Mouse (Mus musculus) cerebellum, adult 18-20 months (tissue): Measurements from ENCODE around the gene Sesn3.
"Not testable (repeated sequence)": the region's sequence is repeated elsewhere in the genome, so short reads cannot be mapped to it uniquely, and the experiment has no call there.

Experiments
- DNase-seq, 2 experiments: peaks; one replicate each; pipeline ENCODE4 v3.0.0; 2021

Sesn3 gene

DNA sequence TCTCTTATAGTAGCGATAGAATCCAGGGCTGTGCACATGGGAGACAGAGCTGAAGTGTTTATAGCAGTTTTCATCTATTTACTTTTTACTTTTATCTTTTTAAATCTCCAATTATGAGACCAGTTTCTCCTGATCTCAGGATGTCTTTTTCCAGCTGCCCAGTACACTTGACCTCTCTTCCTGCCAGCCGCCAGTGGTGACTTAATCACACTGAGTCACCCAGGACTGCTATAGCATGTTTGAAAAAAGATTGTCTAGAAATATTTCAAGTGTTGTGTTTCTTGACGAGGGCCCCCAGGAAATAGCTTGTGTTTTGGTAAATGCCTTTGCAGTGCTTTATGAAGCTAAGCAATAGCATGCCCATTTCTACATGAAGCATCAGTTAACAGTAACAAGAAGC is 10.2 kb downstream of the Sesn3 start:
- DNase-seq, result no peak

DNA sequence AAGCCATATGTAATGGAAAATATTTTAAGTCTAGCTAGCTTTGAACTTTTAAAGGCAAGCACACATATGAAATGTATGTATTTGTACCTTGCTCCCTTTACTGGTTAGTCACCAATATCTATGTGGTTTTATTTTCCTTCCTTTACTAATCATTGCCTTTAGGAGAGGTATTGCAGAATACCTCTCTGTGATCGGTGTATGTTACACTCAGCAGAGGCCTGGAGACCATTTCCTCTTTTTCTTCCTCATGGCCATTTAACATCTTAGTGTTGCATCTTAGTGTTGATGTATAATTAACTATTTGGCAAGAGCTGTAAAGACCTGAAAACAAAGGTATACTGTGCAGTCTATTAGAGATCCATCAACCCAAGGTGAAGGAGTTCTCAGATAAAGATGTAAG is 12.4 kb downstream of the Sesn3 start:
- no peak for DNase-seq

DNA sequence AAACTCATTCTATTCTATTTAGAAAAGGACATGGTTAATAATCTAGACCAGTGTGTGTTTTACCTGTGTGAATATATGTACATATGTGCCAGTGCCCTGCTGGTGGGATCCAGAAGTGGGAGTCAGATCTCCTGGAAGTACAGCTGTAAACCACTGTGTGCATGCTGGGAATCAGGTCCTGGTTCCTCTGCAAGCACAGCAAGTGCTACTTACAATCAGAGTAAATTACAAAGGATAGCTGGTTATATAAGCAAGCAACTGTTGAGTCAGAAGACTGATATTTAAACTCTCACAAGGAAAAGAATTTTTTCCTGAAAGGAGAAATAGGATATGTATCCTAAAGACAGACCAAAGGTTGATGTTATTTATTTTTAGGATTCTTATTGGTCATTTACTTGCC is 13.6 kb downstream of the Sesn3 start:
- no peak for DNase-seq

DNA sequence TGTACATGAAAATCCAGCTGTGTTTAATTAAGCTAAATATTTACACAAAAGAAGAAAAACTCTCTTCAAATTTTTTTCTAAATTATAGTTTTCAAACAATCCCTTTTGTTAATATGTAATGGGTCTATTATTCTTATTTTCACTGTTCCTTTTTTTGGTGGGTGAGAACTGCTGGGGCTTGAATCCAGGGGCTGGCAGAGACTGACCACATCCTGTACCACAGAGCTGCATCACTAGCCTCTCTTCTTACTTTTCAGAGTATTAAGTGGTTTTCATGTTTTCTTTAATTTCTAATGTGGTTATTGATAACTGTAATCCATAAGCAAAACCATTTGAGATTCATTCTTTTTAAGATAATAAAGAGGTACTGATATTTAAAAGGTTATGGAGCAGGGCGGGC is 19.0 kb downstream of the Sesn3 start:
- DNase-seq, result no peak

DNA sequence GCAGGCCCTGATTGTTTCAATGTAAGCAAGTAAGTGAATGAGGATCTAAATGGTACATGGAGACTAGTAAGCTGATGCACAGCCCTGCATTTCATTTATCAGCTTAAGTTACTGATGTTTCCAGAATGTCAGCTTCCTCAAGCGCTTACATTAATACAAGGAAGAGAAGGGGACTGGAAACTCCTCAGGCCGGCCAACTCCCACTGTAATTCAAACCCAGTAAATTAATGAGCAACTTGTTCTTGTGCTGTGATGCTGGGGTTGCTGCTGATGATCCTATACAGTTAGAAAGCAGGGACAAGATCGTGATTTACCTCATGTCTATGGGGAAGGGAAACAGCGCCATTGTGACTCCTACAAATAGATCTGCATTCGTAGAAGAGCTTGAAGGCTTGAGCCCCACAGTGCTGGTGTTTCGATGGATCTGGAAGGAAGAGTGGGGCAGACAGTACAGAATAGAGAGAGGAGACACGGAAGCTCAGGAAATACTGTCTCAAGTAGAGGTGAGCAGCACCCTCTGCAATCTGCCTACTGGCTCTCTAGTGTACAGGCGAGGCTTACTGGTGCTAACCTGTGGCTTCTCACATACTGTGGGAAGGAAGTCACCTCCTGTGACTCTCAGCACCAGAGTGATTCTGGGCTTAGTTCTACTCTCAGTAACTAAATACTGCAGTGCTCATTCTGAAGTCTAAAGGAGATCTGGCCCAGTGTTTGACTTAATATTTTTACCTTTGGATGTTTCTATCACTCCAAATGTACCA is 21.0 kb downstream of the Sesn3 start:
- DNase-seq, result no peak

DNA sequence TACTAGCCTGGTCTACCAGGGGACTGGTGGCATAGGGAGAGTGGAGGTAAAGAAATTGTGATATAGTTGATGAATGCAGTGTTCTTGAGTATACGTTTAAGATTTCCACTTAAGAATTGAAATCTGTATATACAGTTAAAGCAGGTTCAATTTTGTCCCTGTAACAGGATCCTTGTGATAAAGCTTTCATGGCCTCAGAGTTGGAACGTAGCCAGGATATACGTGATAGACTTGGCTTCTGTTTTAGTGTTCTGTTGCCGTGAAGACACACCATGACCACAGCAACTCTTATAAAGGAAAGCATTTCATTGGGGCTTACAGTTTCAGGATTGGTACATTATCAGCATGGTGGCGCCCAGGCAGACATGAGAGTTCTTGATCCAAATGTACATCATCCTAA is 22.3 kb downstream of the Sesn3 start:
- no peak for DNase-seq

DNA sequence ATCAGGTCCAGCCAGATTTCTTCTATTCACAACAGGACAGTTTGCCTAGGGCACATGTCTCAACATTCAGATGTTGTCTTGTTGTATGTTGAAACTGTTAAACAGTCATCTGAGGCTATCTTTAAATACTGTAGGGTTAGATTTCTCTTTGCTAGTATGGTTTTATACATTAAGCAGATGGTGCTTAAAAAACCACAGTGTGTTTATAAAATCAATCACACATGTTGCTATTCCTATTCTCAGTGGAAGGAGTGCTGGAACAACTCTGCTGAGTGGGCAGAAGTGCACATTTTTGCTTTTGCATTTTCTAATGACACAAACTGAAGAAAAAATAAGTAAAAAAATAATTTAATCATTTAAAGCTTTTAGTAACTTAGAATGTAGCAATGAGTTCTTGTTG is 25.0 kb downstream of the Sesn3 start:
- DNase-seq, result no peak

DNA sequence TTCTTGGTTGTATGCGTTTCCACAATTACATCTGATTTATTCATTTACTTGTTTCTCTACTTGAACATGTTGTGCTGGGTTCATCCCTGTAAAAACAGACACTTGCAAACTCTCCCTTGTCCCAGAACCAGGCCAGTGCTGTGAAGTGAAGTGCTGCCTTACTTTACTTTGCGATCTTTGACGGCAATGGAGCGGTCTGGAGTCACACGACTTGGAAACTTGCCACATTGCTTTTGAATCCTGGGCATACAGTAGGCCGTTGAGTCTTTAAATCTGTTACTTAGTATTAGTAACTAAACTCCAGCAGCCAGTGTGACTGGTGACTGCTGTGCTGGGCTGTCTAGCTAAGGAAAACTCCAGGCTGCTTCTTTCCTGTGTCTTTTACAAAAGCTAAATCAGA is 25.9 kb downstream of the Sesn3 start:
- no peak for DNase-seq

DNA sequence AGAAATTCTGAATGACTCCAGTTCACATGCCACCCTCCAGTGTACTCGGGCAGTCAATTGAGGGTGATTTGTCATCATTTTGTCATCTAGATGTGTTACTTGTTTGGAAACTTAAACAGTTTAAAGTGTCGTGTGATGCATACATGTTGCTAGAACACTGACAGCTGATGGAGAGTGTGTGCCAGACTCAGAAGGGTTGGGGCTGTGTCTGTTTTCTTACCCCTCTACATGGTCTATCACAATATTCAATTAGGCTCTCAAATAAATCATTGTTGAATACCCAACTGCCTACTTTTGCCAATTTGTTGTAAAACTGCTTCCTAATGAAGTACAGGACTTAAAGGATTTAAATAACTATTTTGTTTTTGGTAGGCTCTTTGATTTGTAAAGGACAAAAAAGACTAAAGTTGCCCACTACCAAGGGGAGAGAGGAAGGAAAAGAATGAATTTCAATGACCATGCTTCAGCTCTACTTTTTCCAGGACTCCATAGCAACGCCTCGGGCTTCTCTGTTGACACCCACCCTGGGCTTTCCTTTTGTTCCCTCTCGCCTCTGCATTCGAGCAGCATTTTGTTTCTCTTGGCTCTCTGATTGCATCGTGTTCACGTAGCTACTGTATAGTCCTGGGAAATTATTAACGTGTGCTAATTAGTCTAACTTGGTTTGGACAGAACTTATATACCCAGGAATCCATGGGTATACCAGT is 29.5 kb downstream of the Sesn3 start:
- DNase-seq, result no peak

DNA sequence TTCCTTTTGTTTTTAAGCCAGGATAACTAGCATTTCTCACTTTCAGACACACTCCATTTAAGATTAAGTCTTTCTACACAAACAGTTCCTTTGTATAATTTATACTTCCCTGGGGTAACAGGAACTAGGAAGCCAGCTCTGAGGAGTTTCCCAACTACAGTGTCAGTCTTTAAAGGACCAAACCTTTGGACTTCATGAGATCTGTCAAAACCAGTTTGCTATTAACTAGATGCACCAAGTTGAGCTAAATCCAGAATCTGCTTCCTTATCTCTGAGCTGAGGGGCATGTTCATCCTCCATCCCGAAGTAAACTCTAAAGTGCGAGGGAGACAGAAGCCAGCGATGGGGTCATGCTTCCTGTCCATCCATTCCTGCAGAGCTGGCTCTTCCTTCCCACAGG is 32.5 kb downstream of the Sesn3 start:
- no peak for DNase-seq

DNA sequence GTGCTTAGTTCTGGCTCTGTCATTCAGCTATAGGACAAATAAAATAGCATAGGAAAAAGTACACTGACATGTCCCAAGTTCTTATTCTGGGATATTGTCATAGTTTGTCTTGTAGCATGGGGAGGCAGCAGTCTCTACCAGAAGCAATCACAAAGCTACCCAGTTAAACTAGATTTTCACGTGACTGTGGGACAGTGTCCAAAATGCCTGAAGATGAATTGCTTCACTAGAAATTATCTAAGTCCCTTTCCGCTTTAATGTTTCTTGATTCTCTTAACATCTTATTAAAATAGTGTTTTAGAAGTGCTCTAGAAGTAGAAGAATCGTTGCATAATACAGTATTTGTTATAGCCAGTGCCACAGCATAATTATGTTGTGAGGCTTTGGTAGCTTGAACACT is 39.1 kb downstream of the Sesn3 start:
- DNase-seq, result no peak

DNA sequence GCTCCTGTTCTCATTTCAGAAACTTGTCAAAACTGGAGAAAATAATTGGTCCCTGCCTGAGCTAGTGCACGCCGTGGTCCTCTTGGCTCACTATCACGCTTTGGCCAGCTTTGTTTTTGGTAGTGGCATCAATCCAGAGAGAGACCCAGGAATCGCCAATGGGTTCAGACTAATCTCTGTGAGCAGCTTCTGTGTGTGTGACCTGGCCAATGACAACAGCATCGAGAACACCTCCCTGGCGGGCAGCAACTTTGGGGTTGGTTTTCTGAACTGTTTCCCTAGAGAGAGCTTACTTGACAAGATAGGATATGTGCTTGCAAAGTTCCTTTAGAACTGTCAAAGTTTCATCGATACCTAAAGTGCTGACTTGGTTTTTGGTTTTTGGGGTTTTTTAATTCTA is 39.6 kb downstream of the Sesn3 start:
- no peak for DNase-seq

DNA sequence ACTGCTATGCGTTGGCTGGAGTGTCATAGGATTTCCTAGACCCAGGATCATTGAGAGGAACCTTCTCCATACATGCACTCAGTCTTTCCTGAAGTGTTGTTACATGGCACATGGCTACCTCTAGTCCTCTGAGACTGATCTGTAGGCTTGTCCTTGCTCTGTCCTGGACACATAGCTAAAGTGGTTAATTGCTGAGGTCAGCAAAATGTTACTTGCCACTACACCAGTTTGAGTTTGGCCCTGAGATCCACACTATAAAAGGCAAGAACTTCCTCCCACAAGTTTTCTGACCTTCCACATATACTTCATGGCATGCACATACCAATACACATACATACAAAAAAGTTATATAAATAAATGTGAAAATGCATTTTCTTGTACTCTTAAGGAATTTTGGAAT is 41.8 kb downstream of the Sesn3 start:
- DNase-seq, result no peak

DNA sequence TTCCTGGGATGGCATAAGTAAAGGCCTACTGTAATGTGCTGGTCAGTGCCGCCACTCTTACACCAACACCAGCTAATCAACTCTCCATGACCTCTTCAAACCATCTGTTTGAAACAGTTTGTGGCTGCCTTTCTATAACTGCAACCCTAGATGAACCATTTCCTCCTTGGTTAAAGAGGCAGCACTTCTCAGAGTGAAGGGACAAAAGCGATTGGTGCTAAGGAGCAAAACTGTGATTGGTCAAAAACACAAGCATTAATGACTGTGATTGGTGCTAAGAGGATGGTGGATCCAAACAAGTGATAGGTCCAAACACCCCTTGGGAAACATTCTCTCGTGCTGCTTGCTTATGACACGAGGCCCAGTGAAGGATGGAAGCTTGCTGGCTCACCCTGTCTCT is 61.0 kb downstream of the Sesn3 start:
- no peak for DNase-seq

DNA sequence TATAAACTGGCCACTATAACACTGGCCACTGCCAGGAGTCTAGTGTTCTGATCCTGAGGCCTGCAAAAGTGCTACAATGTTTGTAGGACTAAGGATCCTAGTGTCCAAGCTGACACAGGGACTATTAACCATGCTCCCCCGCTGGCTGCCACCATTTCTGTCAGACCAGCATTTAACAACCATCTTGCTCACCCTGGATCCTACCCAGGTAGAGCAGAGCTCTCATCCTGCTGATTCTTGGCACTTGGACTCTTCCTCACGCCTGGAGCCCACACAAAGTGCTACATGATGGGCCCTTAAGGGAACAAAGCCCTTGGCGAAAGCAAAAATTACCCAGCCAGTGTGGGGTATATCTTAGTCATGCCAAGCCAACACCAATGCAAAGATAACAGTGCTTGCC is 62.0 kb downstream of the Sesn3 start:
- peak; percentile 63 to 69 for DNase-seq

DNA sequence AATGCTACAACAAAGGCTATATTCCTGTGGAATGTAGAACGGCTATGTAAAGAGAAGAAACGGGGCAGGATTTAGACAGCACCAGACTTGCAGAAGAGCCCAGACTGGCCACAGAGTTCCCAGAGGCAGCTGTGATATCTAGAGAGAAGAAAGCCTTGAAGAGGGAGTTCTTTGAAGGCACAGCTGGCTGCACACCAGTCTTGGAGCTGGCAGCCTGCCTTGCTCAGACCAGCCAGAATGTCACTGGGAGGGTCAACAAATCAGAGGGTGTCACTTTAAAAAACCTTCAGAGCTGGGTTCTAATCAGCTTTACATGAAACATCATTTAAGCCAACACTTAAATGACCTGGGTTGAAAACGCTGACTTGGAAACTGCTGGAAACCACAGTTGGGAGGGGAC is 63.8 kb downstream of the Sesn3 start:
- DNase-seq, result no peak

DNA sequence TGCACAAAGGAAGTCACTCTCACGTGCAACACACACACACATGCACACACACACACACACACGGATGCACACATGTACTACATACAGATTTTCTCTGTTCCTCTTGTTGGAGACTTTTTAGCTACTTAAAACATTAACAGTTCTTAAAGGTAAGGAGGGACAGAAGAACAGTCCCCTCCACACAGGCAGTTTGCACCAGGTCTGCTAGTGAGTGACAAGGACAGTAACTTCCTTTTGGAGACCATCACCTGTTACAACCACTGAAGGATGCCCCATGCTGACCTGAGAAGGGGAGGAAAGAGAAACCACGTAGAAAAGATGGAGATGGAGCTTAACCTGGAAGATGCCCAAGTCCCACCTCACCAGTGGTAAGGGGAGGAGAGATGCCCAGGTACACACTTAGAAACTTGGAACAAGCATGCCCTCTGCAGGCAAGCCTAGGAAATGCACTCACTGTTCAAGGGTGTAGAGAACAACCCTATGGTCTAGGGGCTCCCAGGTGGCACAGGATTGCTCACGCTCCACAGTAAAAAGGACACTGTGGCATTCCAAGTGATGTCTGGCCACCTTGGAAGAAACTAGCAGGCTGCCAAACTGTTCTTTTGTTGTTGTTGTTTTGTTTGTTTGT is 67.3 kb downstream of the Sesn3 start:
- peak; percentile 69 to 77 for DNase-seq

DNA sequence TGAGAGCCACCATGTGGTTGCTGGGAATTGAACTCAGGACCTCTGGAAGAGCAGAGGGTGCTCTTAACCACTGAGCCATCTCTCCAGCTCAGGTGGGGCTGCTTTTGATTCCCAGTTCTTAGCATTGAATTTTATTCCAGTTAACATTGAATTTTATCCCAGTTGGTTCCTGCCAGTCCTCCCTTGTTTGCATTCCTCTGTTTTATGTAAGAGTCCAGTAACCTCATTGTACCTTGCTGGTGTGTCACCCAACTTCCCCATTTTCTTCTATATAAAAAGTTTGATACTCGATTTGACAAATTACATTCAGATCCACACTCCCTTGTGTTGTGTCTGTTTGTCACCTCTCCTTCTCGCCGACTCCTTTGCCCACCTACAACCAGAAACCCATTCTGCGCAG is 71.0 kb downstream of the Sesn3 start:
- DNase-seq, result not testable (repeated sequence)

DNA sequence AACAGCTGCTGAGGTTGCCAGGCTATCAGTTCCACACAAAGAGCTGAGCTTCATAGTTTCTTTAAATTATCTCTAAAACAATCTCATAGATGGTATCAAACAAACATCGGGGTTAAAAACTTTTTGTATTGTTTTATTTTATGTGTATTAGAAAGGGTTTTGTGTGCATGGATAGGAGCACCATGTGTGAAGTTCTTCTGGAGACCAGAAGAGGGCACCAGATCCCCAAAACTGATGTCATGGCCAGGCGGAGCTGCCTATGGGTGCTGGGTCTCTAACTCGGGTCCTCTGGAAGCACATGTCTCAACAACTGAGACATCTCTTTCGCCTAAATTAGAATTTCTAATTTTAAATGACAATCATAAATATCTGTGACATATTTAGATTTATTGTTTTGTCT is 73.5 kb downstream of the Sesn3 start:
- peak; percentile 33 to 57 for DNase-seq

DNA sequence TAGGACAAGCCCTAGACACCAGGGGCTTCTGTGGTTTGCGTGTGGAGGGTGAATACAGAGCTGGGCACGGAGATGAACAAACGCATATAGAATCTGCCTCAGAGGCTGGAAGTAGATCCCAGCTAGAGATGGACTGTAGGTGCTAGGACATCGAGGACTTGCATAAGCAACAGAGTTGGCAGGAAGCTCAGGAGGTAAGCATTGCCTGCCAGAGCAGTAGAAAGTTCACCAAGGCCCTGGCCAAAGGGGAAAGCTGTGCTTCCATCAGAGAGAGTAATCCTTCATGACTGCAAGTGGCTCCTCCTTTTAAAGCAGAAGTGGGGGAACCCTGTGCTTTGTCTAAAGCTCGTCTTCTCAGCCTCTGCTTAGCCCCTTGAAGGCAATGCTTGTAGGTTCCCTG is 74.5 kb downstream of the Sesn3 start:
- no peak for DNase-seq

DNA sequence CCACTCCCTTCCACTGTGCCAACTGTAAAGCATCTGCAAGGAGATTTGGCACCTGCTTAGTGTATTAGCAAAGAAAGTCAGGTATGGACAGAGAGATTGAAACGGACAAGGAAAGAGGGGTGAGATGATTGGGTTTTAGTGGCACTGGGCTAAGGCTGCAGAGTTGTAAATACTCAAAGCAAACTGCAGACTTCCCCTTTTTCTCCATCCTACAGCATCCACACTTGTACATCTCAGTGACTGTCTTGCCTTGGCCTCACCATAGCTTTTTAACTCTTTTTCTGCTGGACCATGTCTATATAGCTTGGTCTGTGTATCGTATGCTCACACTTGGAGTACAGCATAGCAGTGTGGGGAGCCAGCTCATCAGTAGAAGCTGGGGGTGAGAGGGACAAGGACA is 75.9 kb downstream of the Sesn3 start:
- no peak for DNase-seq

DNA sequence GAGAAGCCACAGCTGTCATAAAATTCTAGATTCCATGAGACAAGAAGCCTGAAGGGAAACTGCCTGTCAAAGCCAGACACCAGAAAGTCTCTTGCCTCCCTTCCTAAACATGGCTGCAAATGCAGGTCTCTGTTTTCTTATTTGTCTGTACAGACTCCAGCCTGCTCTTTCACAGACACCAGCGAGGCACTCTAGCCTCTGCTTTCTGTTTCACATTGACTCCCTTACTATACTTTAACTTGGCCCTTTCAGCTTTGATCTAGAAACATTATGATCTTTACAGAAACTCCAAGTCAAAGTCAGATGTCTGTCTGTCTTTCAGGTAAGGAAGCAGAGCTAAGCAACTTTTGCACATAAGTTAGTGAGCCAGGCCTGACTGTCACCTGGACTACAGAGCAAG is 77.5 kb downstream of the Sesn3 start:
- DNase-seq, result no peak

DNA sequence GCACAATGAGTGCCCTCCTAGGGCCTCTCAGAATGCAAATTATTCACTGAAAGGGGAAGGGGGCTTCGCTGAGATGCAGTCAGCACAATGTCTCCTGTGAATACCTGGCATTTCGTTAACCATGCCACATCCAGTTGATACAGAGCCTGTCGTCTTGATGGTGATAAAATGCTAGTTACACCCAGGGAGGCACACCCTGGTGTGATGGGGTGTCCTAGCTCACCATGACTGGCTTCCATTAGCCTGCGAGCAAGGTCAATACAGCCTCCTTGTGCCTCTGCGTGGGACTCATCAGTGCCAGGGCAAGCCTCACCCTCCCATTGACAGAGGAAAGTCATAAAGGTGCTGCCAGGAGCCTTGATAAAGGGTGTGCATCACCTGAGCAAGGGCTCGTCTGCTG is 80.0 kb downstream of the Sesn3 start:
- DNase-seq, result no peak

DNA sequence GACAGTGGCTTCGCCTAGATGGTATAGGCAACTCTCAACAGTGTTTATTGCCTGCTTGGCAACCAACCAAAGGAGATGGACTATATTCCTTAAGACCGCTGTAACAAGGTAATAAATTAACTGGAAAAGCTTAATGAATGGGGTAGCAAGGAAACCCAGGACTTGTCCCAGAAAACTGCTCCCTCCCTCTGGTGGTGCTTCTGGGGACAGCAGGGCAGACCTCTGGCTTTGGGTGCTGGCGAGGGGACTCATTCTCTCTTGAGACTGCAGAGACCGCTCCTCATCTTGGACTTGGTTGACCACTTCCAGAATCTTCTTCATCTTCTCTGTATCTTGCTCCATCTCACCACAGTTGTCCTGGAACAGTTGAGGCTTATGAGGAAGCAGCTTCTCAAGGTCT is 82.2 kb downstream of the Sesn3 start:
- DNase-seq, result no peak
